Mouse (Mus musculus) heart, postnatal 0 days (tissue): ENCODE results near the gene Dock8.

Source experiments
- CTCF ChIP-seq: IDR thresholded peaks from 2 replicates; pipeline ENCODE4 v1.5.1; 2016; ENCODE audit warnings: antibody characterized with exemption, control low read depth, low read depth
- EP300 ChIP-seq: IDR thresholded peaks from 2 replicates; pipeline ENCODE4 v1.6.1; 2016; ENCODE audit warnings: antibody characterized with exemption, low read depth

- no peak for TF ChIP-seq CTCF
- no peak for TF ChIP-seq EP300
These were observed 53.8 kb downstream of the Dock8 start for GRCm38 (mm10) chr19:25053152-25053551.
